ENCODE assay signal across 28 mouse cellular contexts in genomic region chrX:53201616-53202015, GRCm38 (mm10). TPM values are rescaled to one million over a fixed set of nuclear protein-coding genes. Genes with fewer than 3 reads are reported as not detected.
DNase-seq lines count a peak whose midpoint lies in the region; ATAC-seq lines count a peak whose summit lies in the region.
"Had no signal": no experiment of that assay in that cellular context is flagged by ENCODE, and none has a peak within 500 bp of the region (broad histone marks: within the 10 kb centered on the region; RNA-seq: fewer than 3 reads in every experiment).

No protein-coding gene starts in this region.

- peaks cover 34% of the 10 kb centered on the region for H3K4me1 ChIP-seq in heart, embryonic 13.5 days
- H3K4me1 ChIP-seq in heart, embryonic 16.5 days (ENCODE audit: control insufficient read depth, insufficient read depth, low read length) = 0 out of 2 replicates have a peak, but pooled peaks cover 3% of the 10 kb centered on the region
- H3K4me1 ChIP-seq: embryonic facial prominence, embryonic 12.5 days; embryonic facial prominence, embryonic 15.5 days had no signal

- H3K4me3 ChIP-seq in heart, embryonic 13.5 days = no peak overlapping the region
- H3K4me3 ChIP-seq in heart, embryonic 16.5 days (ENCODE audit: low read length) = no peak overlapping the region
- H3K4me3 ChIP-seq: embryonic facial prominence, embryonic 12.5 days; embryonic facial prominence, embryonic 15.5 days; gastrocnemius, adult 2 months had no signal

- WGBS in heart, embryonic 13.5 days = 23% methylated on average over 5 of the region's 5 CpGs
- WGBS in heart, embryonic 16.5 days = 36% methylated on average over 5 of the region's 5 CpGs

- H3K9ac ChIP-seq in heart, embryonic 13.5 days = no peak overlapping the region
- H3K9ac ChIP-seq in heart, embryonic 16.5 days (ENCODE audit: low read length) = no peak overlapping the region
- H3K9ac ChIP-seq: embryonic facial prominence, embryonic 12.5 days; embryonic facial prominence, embryonic 15.5 days; forebrain, postnatal 0 days; hindbrain, embryonic 14.5 days had no signal

- H3K27ac ChIP-seq in heart, embryonic 13.5 days (replicated peaks) = peak overlapping the region; percentile 73
- H3K27ac ChIP-seq in heart, embryonic 16.5 days (ENCODE audit: low read length) = peak overlapping the region; percentile 58
- H3K27ac ChIP-seq: embryonic facial prominence, embryonic 12.5 days; embryonic facial prominence, embryonic 15.5 days; gastrocnemius, adult 2 months; hindbrain, embryonic 14.5 days; hindbrain, postnatal 0 days had no signal

- no peaks in the 10 kb centered on the region for H3K9me3 ChIP-seq in heart, embryonic 13.5 days
- H3K9me3 ChIP-seq in heart, embryonic 16.5 days (replicated peaks; ENCODE audit: control insufficient read depth, low read length) = no peaks in the 10 kb centered on the region
- H3K9me3 ChIP-seq: embryonic facial prominence, embryonic 12.5 days; embryonic facial prominence, embryonic 15.5 days had no signal

- ATAC-seq in heart, embryonic 13.5 days (ENCODE audit: extremely low read depth, insufficient number of reproducible peaks, low FRiP score, low TSS enrichment) = no peak
- no peak for ATAC-seq in heart, embryonic 16.5 days (replicated peaks; ENCODE audit: extremely low read depth, insufficient read depth, low FRiP score)
- ATAC-seq: CD4-positive, CD25-positive, alpha-beta regulatory T cell, adult 4 months; forebrain, embryonic 14.5 days; forebrain, postnatal 0 days; hindbrain, postnatal 0 days; inflammation-experienced regulatory T-cells, adult 6 months; intestine, embryonic 16.5 days had no signal

- H3K4me2 ChIP-seq in heart, embryonic 13.5 days = no peak overlapping the region
- H3K4me2 ChIP-seq in heart, embryonic 16.5 days (ENCODE audit: low read depth, low read length) = no peak overlapping the region
- H3K4me2 ChIP-seq: embryonic facial prominence, embryonic 12.5 days; embryonic facial prominence, embryonic 15.5 days; hindbrain, embryonic 14.5 days had no signal

- intact Hi-C loops in heart, postnatal 10 days (cut with DNase I) = no loop called here

- H3K27me3 ChIP-seq in heart, embryonic 13.5 days (replicated peaks) = no peaks in the 10 kb centered on the region
- H3K27me3 ChIP-seq in heart, embryonic 16.5 days (ENCODE audit: control insufficient read depth, insufficient read depth, low read length) = no peaks in the 10 kb centered on the region
- H3K27me3 ChIP-seq: embryonic facial prominence, embryonic 12.5 days; embryonic facial prominence, embryonic 15.5 days had no signal

- DNase-seq in heart, postnatal 10 days = no peak
- DNase-seq in heart, adult 18-20 months = no peak
- peak; percentile 71 for DNase-seq in ovary, adult 18-20 months (ENCODE audit: low spot score)
- DNase-seq in ovary, postnatal 14 days (ENCODE audit: low spot score) = no peak
- DNase-seq: adrenal gland, adult 2 months; adrenal gland, postnatal 14 days; cerebellum, adult 11 months; cerebellum, adult 2 months; cerebellum, adult 9-11 months; cerebellum, postnatal 25 days; forebrain, postnatal 0 days; gastrocnemius, adult 2 months; gastrocnemius, postnatal 14 days; kidney, adult 18-20 months had no signal

- no peaks in the 10 kb centered on the region for H3K36me3 ChIP-seq in heart, embryonic 13.5 days
- H3K36me3 ChIP-seq in heart, embryonic 16.5 days (ENCODE audit: control insufficient read depth, insufficient read depth) = no peaks in the 10 kb centered on the region
- H3K36me3 ChIP-seq: embryonic facial prominence, embryonic 12.5 days; embryonic facial prominence, embryonic 15.5 days had no signal

RNA-seq across cellular contexts. Expression of gene Plac1, which starts 38.3 kb away (rescaled TPM):
- 7.6 and 8.0 TPM in 2 replicates for polyA plus RNA-seq in heart, embryonic 13.5 days (2015; fragmentation: Nextera tagmentation; extraction: Ambion mirVana)
- under 1 TPM; 0.43 to 0.69 TPM for total RNA-seq in heart, postnatal 10 days (2021)
- polyA plus RNA-seq in heart, embryonic 16.5 days (2015; fragmentation: Nextera tagmentation; extraction: Ambion mirVana) = 4.6 and 6.2 TPM in 2 replicates
- not detected for total RNA-seq in heart, adult 18-20 months (2021)
- total RNA-seq: adrenal gland, adult 2 months; adrenal gland, postnatal 14 days; common myeloid progenitor, adult 5-6 weeks; forebrain, postnatal 0 days; gastrocnemius, adult 2 months; gastrocnemius, postnatal 14 days; heart, adult 8-10 months; heart, postnatal 25 days; hindbrain, postnatal 0 days; MEL had no signal
- polyA plus RNA-seq: adrenal gland, adult 2 months; CD4-positive, CD25-positive, alpha-beta regulatory T cell, adult 4 months; cerebellum, adult 2 months; forebrain, postnatal 0 days; hindbrain, postnatal 0 days; inflammation-experienced regulatory T-cells, adult 6 months had no signal
